Mouse (Mus musculus) kidney, adult 9 months (tissue): ENCODE measurements around the gene Ssbp3.

Experiments used
- DNase-seq: peaks from one replicate; pipeline ENCODE4 v3.0.0; 2022

Ssbp3 gene

GRCm38 (mm10) chr4:106964996-106965395, 54.5 kb downstream of the Ssbp3 start:
- DNase-seq: peak; percentile 50

GRCm38 (mm10) chr4:106966443-106966842, 55.9 kb downstream of the Ssbp3 start:
- DNase-seq: no peak

- DNase-seq: no peak
These were observed 58.4 kb downstream of the Ssbp3 start for GRCm38 (mm10) chr4:106968910-106969309.

- DNase-seq: no peak
These were observed 60.3 kb downstream of the Ssbp3 start for GRCm38 (mm10) chr4:106970786-106971185.

- DNase-seq: no peak
These were observed 61.6 kb downstream of the Ssbp3 start for GRCm38 (mm10) chr4:106972061-106972460.

- no peak for DNase-seq
These were observed 62.2 kb downstream of the Ssbp3 start for GRCm38 (mm10) chr4:106972461-106973384.

GRCm38 (mm10) chr4:106975324-106975723, 64.8 kb downstream of the Ssbp3 start:
- DNase-seq: no peak

- no peak for DNase-seq
These were observed 65.4 kb downstream of the Ssbp3 start for GRCm38 (mm10) chr4:106975890-106976289.

GRCm38 (mm10) chr4:106976576-106976975, 66.1 kb downstream of the Ssbp3 start:
- no peak for DNase-seq

GRCm38 (mm10) chr4:106977218-106977651, 66.7 kb downstream of the Ssbp3 start:
- DNase-seq: no peak

- DNase-seq: no peak
These were observed 67.9 kb downstream of the Ssbp3 start for GRCm38 (mm10) chr4:106978376-106978775.

GRCm38 (mm10) chr4:106980669-106981068, 70.2 kb downstream of the Ssbp3 start:
- no peak for DNase-seq

- DNase-seq: peak; percentile 55
These were observed 71.0 kb downstream of the Ssbp3 start for GRCm38 (mm10) chr4:106981385-106982103.

GRCm38 (mm10) chr4:106982344-106983121, 72.0 kb downstream of the Ssbp3 start:
- DNase-seq: peak; percentile 78

GRCm38 (mm10) chr4:106983908-106984515, 73.5 kb downstream of the Ssbp3 start:
- no peak for DNase-seq

GRCm38 (mm10) chr4:106985289-106985688, 74.8 kb downstream of the Ssbp3 start:
- no peak for DNase-seq

GRCm38 (mm10) chr4:106985899-106986832, 75.7 kb downstream of the Ssbp3 start:
- DNase-seq: no peak

GRCm38 (mm10) chr4:106987725-106988364, 77.3 kb downstream of the Ssbp3 start:
- DNase-seq: peak; percentile 93

- DNase-seq: peak; percentile 79
These were observed 78.4 kb downstream of the Ssbp3 start for GRCm38 (mm10) chr4:106988886-106989225.

- DNase-seq: no peak
These were observed 78.9 kb downstream of the Ssbp3 start for GRCm38 (mm10) chr4:106989226-106989983.
